Comparison of ENCODE assay signal across 14 mouse cellular contexts in the genomic region with DNA sequence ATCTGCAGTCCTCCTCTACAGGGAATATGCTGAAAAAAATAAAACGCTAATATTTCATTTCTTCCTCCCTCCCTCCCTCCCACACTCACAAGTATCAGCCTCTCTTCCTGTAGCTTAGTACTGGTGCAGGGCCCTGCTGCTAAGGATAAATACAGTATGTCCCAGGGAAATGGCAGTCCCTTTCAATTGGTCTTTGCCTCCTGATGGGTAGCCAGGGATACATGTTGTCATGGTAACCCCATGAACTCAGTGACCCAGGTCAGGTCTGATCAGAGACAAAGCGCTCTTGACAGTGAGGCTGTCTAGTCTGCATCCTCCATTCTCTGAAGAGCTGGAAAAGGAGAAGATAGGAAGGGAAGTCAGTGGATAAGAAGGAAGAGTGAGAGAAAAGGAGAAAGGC.
DNase-seq lines count a peak whose midpoint lies in the region; ATAC-seq and TF ChIP-seq lines count a peak whose summit lies in the region.
"Had no signal": no experiment of that assay in that cellular context is flagged by ENCODE, and none has a peak within 500 bp of the region (broad histone marks: within the 10 kb centered on the region; RNA-seq: fewer than 3 reads in every experiment).

No protein-coding gene starts in this region.

- no peaks in the 10 kb centered on the region for H3K27me3 ChIP-seq in hindbrain, embryonic 10.5 days (ENCODE audit: insufficient read depth, poor library complexity, severe bottlenecking)
- no peaks in the 10 kb centered on the region for H3K27me3 ChIP-seq in midbrain, embryonic 14.5 days (ENCODE audit: control insufficient read depth, insufficient read depth, low read length)
- no peaks in the 10 kb centered on the region for H3K27me3 ChIP-seq in liver, postnatal 0 days (ENCODE audit: insufficient read depth, low read length)
- H3K27me3 ChIP-seq: liver, embryonic 15.5 days had no signal

- whole genome bisulfite sequencing in hindbrain, embryonic 10.5 days = 31% methylated on average over 2 of the region's 2 CpGs
- WGBS in midbrain, embryonic 14.5 days = 5% methylated on average over 2 of the region's 2 CpGs
- WGBS in liver, postnatal 0 days (ENCODE audit: insufficient replicate concordance) = 60% methylated on average over 2 of the region's 2 CpGs

- no peak for TF ChIP-seq EP300 in liver, postnatal 0 days (IDR thresholded peaks at IDR 0.05; ENCODE audit: low read depth)

- H3K36me3 ChIP-seq in hindbrain, embryonic 10.5 days = no peaks in the 10 kb centered on the region
- H3K36me3 ChIP-seq in midbrain, embryonic 14.5 days (ENCODE audit: control insufficient read depth, insufficient read depth, low read length) = no peaks in the 10 kb centered on the region
- H3K36me3 ChIP-seq in liver, postnatal 0 days (replicated peaks; ENCODE audit: insufficient read depth, low read length) = no peaks in the 10 kb centered on the region
- H3K36me3 ChIP-seq: liver, embryonic 15.5 days had no signal

- H3K4me3 ChIP-seq in hindbrain, embryonic 10.5 days = no peak overlapping the region
- H3K4me3 ChIP-seq in midbrain, embryonic 14.5 days (replicated peaks; ENCODE audit: low read depth, low read length) = no peak overlapping the region
- no peak overlapping the region for H3K4me3 ChIP-seq in liver, postnatal 0 days (ENCODE audit: low read depth, low read length)
- H3K4me3 ChIP-seq: liver, embryonic 15.5 days; megakaryocyte, embryonic 14.5 days had no signal

- intact Hi-C loops in left cerebral cortex, postnatal 4 days (cut with DNase I) = no loop called here
- intact Hi-C loops in left cerebral cortex, postnatal 25 days (cut with DNase I) = no loop called here

- TF ChIP-seq CTCF in liver, postnatal 0 days (IDR thresholded peaks at IDR 0.05; ENCODE audit: low read depth) = no peak

- H3K9ac ChIP-seq in midbrain, embryonic 14.5 days (replicated peaks; ENCODE audit: low read length) = no peak overlapping the region
- H3K9ac ChIP-seq in liver, postnatal 0 days (replicated peaks) = no peak overlapping the region
- H3K9ac ChIP-seq: liver, embryonic 15.5 days had no signal

- ATAC-seq in midbrain, embryonic 14.5 days (ENCODE audit: low FRiP score, low TSS enrichment) = peak; percentile 64
- no peak for ATAC-seq in liver, postnatal 0 days

- H3K4me1 ChIP-seq in hindbrain, embryonic 10.5 days (replicated peaks) = peaks cover 25% of the 10 kb centered on the region
- H3K4me1 ChIP-seq in midbrain, embryonic 14.5 days (ENCODE audit: control insufficient read depth, insufficient read depth, low read length) = peaks cover 13% of the 10 kb centered on the region
- H3K4me1 ChIP-seq in liver, postnatal 0 days (ENCODE audit: insufficient read depth) = no peaks in the 10 kb centered on the region
- H3K4me1 ChIP-seq: liver, embryonic 15.5 days; megakaryocyte, embryonic 14.5 days had no signal

- H3K27ac ChIP-seq in hindbrain, embryonic 10.5 days = peak overlapping the region; percentile 72
- H3K27ac ChIP-seq in midbrain, embryonic 14.5 days (replicated peaks; ENCODE audit: low read depth, low read length) = peak overlapping the region; percentile 58; the same call in 1 of the 2 replicates
- H3K27ac ChIP-seq in liver, postnatal 0 days (ENCODE audit: low read depth) = no peak overlapping the region
- H3K27ac ChIP-seq: liver, embryonic 15.5 days had no signal

- H3K9me3 ChIP-seq in hindbrain, embryonic 10.5 days = no peaks in the 10 kb centered on the region
- no peaks in the 10 kb centered on the region for H3K9me3 ChIP-seq in midbrain, embryonic 14.5 days (ENCODE audit: control insufficient read depth, low read length)
- no peaks in the 10 kb centered on the region for H3K9me3 ChIP-seq in liver, postnatal 0 days (ENCODE audit: low read length)
- H3K9me3 ChIP-seq: liver, embryonic 15.5 days; megakaryocyte, embryonic 14.5 days had no signal

- peak; percentile 24 for DNase-seq in left cerebral cortex, postnatal 4 days
- DNase-seq in left cerebral cortex, postnatal 25 days (ENCODE audit: low spot score in 2 of 2) = no peak
- peak; percentile 78 for DNase-seq in hindbrain, embryonic 10.5 days (ENCODE audit: low spot score)
- peak; percentile 71 for DNase-seq in midbrain, embryonic 14.5 days
- no peak for DNase-seq in right cerebral cortex, postnatal 25 days
- no peak for DNase-seq in adrenal gland, adult 2 months
- no peak for DNase-seq in thymus, postnatal 0 days (ENCODE audit: low spot score)
- no peak for DNase-seq in liver, postnatal 0 days
- DNase-seq: adrenal gland, postnatal 14 days; B cell, adult 2 months; kidney, postnatal 10 days; thymus, adult 2 months had no signal

- H3K4me2 ChIP-seq in midbrain, embryonic 14.5 days (ENCODE audit: low read length) = no peak overlapping the region
- H3K4me2 ChIP-seq in liver, postnatal 0 days (ENCODE audit: low read depth, low read length) = no peak overlapping the region
- H3K4me2 ChIP-seq: liver, embryonic 15.5 days had no signal

Comparison
In these comparisons a context has a peak if more than half of its experiments do, and no peak if none do; other contexts are left out.
1. DNase-seq: peak in left cerebral cortex, postnatal 4 days (single experiment), hindbrain, embryonic 10.5 days (single experiment) and midbrain, embryonic 14.5 days (single experiment); none in left cerebral cortex, postnatal 25 days (0 of 2), right cerebral cortex, postnatal 25 days (single experiment), adrenal gland, adult 2 months (single experiment), thymus, postnatal 0 days (single experiment) and liver, postnatal 0 days (single experiment).